Mouse (Mus musculus) embryo, embryonic 11 days (tissue): Measurements from ENCODE around the gene Dpp8.
A peak's percentile ranks its signal among the peaks of the same experiment; 100 is the strongest.

Source experiments
- DNase-seq: peaks from one replicate; pipeline ENCODE4 v3.0.0-alpha.2; 2015

Gene Dpp8

DNA sequence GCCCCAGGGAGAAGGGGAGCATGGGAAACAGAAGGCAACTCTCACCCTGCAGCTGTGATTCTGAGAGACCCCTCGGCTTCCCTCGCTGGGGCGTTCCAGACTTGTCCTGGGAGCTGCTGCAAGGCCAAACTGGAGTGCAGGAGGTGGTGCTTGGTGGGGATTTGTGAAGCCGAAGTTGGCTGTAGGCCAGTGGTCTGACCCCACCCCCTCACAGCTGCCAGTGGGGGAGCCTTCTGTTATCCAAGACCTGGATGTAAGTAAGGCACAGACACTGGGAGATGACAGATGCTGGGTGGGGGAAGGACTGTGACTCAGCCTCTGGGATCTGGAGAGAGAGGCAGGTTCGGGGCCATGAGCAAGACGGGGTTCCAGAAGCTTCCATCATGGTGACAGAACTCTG, 62.0 kb downstream of the Dpp8 start:
- DNase-seq: peak; percentile 48

GRCm38 (mm10) chr9:65100991-65101685, 68.9 kb downstream of the Dpp8 start, which contains the start of gene Igdcc4:
TSS of gene Igdcc4 (plus strand) at chr9:65101486.
- DNase-seq: peak; percentile 66

DNA sequence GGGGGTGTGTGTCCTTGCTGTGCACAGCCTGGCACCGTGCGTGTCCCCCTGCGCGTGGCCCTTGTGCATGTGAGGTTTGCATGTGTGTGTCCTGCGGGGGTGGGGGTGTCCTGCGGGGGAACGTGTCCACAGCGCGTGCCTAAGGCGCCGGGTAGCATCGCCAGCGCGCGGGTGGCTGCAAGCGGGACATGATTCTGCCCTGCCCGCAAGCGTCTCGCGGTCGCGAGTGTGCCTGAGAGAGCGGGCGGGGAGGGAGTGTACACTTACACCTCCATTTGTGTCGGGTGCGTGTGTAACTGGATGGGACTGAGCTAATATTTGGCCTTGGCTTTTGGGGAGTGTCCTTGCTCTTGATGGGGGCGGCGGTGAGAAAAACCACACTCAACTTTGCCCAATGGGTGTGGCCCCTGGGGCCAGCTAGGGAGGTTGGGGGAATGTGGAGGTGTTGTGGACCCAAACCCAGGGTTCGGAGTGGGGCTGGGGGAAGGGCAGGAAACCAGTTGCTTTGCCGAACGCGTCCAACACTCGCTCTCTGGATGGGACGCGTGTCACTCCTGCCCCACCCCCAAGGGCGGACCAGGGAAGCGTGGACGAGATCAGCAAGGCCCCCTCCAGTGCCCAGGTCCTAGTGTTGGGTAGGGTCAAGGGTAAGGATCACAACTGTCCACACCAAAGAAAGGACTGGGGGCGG, 69.6 kb downstream of the Dpp8 start:
- DNase-seq: peak; percentile 70

DNA sequence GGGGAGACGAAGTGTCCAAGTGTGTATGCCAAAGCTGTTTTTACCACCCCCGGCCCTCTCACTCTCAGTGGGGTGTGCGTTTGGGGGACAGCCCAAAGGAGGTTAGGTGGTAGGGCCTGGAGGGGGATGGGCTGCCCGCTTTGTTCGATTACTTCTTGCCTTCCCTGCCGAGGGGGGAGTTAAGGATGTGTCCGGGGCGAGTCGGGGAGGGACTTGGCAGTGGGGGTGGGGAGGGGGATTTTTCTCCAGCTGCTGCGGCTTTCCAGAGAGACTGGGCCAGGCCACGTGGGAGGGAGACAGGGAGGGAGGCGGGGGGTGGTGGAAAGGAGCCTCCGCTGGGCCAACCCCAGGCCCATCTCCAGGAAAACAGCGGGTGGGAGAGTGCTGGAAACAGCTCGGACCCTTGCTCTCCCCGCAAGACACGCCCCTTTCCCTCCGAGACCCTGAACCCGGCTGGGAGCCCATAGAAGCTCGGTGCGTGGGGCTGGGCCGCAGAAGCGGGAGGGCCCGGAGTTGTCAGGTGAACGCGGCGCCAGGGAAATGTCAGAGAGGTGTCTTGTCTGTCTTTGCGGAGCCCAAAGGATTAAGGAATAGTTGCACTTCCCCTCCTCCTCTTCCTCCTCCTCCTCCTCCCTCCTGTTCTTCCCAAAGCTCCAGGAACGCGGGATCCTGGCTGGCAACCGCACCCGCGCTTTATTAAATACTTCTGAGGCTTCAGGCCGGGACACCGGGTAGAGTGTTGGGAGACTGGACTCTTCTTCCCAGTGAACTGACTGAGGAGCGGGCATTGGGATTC, 70.4 kb downstream of the Dpp8 start:
- DNase-seq: peak; percentile 87

- no peak for DNase-seq
Observed at GRCm38 (mm10) chr9:65103173-65103752, 71.0 kb downstream of the Dpp8 start.

GRCm38 (mm10) chr9:65106821-65107220, 74.6 kb downstream of the Dpp8 start:
- DNase-seq: no peak

- no peak for DNase-seq
Observed at GRCm38 (mm10) chr9:65107893-65108292, 75.7 kb downstream of the Dpp8 start.

DNA sequence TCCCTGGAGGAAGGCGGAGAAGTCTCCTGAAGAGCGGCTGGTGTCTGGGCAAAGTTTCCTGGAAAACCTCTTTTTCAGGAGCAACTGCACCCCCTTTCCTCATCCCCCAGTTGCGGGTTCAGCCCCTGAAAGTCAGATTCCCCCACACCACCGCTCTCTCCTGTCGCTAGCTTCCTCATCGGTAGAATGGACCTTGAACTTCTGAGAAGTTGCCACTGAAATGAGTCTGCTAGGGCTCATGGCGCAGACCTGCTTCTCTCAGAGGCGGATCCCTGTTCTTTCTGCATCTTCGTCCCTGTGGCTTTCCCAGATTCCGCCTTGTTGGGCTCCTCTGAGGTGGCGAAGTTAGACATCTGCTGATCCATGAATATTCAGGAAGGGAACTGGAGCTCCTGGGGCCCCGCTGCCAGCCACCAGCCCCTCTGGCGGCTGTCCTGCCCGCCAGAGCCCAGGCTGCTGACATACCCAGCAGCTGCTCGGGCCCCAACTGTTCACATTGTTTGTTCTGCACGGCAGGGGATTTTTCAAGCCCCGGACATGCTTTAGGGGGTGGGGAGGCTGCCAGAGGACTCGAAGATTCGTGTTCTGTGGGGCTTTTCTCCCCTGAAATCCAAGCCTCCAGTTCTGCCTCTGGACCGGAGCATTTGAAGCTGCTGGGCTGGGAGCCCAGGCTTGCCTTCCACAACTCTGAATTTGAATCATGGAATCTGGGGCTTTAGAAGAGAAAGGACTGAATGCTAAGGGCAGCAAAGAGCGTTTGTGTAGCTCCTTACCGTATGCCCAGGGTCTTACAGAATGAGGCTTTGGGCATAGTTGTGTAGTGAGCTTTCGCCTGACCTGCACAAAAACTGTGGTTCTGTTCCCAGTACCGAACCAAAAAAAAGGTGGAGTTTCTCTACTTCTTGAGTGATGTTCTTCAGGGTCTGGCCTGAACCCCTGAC, 77.2 kb downstream of the Dpp8 start:
- DNase-seq: peak; percentile 80

GRCm38 (mm10) chr9:65111698-65112097, 79.5 kb downstream of the Dpp8 start:
- no peak for DNase-seq

GRCm38 (mm10) chr9:65113694-65114093, 81.5 kb downstream of the Dpp8 start:
- DNase-seq: no peak

- no peak for DNase-seq
Observed at GRCm38 (mm10) chr9:65115891-65116290, 83.7 kb downstream of the Dpp8 start.

DNA sequence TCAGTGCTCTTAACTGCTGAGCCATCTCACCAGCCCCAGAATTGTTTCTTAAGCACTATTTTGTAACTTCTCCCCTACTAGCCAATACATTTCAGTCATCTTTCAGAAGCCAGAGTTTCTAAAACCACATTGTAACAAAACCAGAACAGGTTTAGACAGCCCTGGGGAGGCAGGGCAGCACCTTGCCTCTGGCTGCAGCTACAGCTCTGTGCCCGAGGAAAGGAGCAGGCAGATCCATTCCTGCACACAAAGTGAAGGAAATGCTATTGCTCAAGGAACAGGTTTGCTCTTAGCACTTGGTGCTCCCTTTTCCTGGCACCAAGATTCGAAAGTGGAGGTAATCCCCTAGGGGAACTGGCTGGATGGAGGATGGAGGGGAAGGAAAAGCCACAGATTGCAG, 85.3 kb downstream of the Dpp8 start:
- no peak for DNase-seq

GRCm38 (mm10) chr9:65120935-65121334, 88.7 kb downstream of the Dpp8 start:
- DNase-seq: peak; percentile 87

DNA sequence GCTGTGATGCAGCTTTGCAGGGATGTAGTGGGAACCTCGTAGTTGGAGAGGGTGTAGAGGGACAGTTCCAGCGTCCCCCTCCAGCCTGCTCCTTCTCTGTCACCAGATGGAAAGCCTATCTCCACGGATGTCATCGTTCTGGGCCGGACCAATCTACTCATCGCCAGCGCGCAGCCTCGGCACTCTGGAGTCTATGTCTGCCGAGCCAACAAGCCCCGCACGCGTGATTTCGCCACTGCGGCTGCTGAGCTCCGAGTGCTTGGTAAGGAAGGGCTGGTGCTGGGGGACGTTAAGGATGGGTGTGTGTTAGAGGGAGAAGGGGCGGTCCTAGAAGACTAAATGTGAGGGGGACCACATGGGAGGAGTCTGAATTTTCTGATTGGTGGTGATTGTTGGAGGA, 90.3 kb downstream of the Dpp8 start:
- peak; percentile 49 for DNase-seq

DNA sequence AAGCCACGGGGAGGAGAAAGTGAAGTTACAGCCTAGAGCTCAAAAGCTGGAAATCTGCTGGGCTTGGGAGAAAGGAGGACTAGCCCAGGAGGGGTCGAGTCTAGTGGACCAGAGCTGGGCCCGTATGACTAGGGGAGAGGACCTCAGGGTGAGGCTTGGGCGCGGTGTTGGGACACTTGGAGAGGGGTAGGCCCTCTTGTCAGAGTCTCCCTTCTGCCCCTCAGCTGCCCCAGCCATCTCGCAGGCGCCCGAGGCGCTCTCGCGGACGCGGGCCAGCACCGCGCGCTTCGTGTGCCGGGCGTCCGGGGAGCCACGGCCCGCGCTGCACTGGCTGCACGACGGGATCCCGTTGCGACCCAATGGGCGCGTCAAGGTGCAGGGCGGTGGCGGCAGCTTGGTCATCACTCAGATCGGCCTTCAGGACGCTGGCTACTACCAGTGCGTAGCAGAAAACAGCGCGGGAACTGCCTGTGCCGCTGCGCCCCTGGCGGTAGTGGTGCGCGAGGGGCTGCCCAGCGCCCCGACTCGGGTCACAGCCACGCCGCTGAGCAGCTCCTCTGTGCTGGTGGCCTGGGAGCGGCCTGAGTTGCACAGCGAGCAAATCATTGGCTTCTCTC, 91.4 kb downstream of the Dpp8 start:
- peak; percentile 92 for DNase-seq

GRCm38 (mm10) chr9:65128123-65128815, 96.1 kb downstream of the Dpp8 start:
- DNase-seq: peak; percentile 92

- DNase-seq: no peak
Observed at GRCm38 (mm10) chr9:65131717-65132116, 99.5 kb downstream of the Dpp8 start.
